In genomic region chr4:101617742-101618141, GRCm38 (mm10) we compare ENCODE assay signal across 1 mouse cellular context.
TF ChIP-seq lines count a peak whose summit lies in the region.

No protein-coding gene starts in this region.

TF ChIP-seq in CH12.LX, 34 proteins besides CTCF, POLR2A, EP300 and RAD21:
- TF ChIP-seq CHD1 (IDR thresholded peaks at IDR 0.05; ENCODE audit: low read depth, low read length) (no peak), KAT2A (IDR thresholded peaks at IDR 0.05; ENCODE audit: insufficient replicate concordance, low read length) (no peak), MAX (IDR thresholded peaks at IDR 0.05; ENCODE audit: low read length) (no peak), UBTF (IDR thresholded peaks at IDR 0.05; ENCODE audit: low read depth, low read length) (no peak), BHLHE40 (IDR thresholded peaks at IDR 0.05; ENCODE audit: low read depth, low read length) (no peak), ZC3H11A (IDR thresholded peaks at IDR 0.05; ENCODE audit: low read depth, low read length) (no peak), JUND (conservative IDR thresholded peaks at IDR 0.05; ENCODE audit: low read depth, low read length) (no peak), MAFK (IDR thresholded peaks at IDR 0.05; ENCODE audit: insufficient replicate concordance, low read length) (no peak), USF1 (IDR thresholded peaks at IDR 0.05; ENCODE audit: low read depth, low read length) (no peak), JUN (IDR thresholded peaks at IDR 0.05; ENCODE audit: insufficient read depth, low read depth, low read length) (no peak), GABPA (IDR thresholded peaks at IDR 0.05; ENCODE audit: insufficient replicate concordance, low read depth, low read length) (no peak), ZKSCAN1 (IDR thresholded peaks at IDR 0.05; ENCODE audit: borderline replicate concordance, low read depth, low read length) (no peak), HCFC1 (IDR thresholded peaks at IDR 0.05; ENCODE audit: low read depth, low read length) (no peak), CHD2 (IDR thresholded peaks at IDR 0.05; ENCODE audit: low read length) (no peak), ETS1 (conservative IDR thresholded peaks at IDR 0.05; ENCODE audit: low read depth, low read length) (no peak), ZMIZ1 (IDR thresholded peaks at IDR 0.05; ENCODE audit: low read depth, low read length) (no peak), ELF1 (IDR thresholded peaks at IDR 0.05; ENCODE audit: low read depth, low read length) (no peak)
TF ChIP-seq in CH12.LX: peak in this region for 0.
